Mouse (Mus musculus) common myeloid progenitor, adult 5-6 weeks (primary cell): Measurements from ENCODE around the gene Naf1. TPM values are rescaled to one million over a fixed set of nuclear protein-coding genes. Genes with fewer than 3 reads are reported as not detected.

Source experiments
- ATAC-seq: replicated peaks from 2 replicates; pipeline ENCODE4 v1.8.0; 2016; ENCODE audit warnings: low read depth, mild to moderate bottlenecking, moderate TSS enrichment, inconsistent platforms; ENCODE audit not compliant: poor library complexity, severe bottlenecking
- total RNA-seq: library from RNA; stranded (forward); fragments of 200-1000, 187-1606 nt; gene quantifications from 2 replicates; pipeline ENCODE4 v1.2.3, GENCODE M21; 2017

Naf1 gene
- total RNA-seq: 16.2 and 18.5 TPM in 2 replicates

- peak; percentile 94 for ATAC-seq
Measured at GRCm38 (mm10) chr8:66860023-66860422, at the start of gene Naf1. Gene Naf1, plus strand, starts transcription at chr8:66860217.

- peak; percentile 15; the same call in 1 of the 2 replicates for ATAC-seq
Measured at GRCm38 (mm10) chr8:66860921-66861588, 1.0 kb downstream of the Naf1 start.

GRCm38 (mm10) chr8:66861589-66862500 lies 1.8 kb downstream of the Naf1 start:
- 0 out of 2 replicates have a peak, but pooled peaks have one; percentile 0 for ATAC-seq

GRCm38 (mm10) chr8:66863761-66864160 lies 3.7 kb downstream of the Naf1 start:
- ATAC-seq: no peak

- no peak for ATAC-seq
Measured at GRCm38 (mm10) chr8:66865120-66865519, 5.1 kb downstream of the Naf1 start.

- ATAC-seq: no peak
Measured at GRCm38 (mm10) chr8:66867679-66868078, 7.7 kb downstream of the Naf1 start.

GRCm38 (mm10) chr8:66869211-66869932 lies 9.4 kb downstream of the Naf1 start:
- 0 out of 2 replicates have a peak, but pooled peaks have one; percentile 46 for ATAC-seq

GRCm38 (mm10) chr8:66883866-66884265 lies 23.8 kb downstream of the Naf1 start:
- ATAC-seq: no peak

GRCm38 (mm10) chr8:66891879-66892278 lies 31.9 kb downstream of the Naf1 start:
- ATAC-seq: no peak

- no peak for ATAC-seq
Measured at GRCm38 (mm10) chr8:66905000-66905399, 45.0 kb downstream of the Naf1 start.

GRCm38 (mm10) chr8:66905557-66905956 lies 45.5 kb downstream of the Naf1 start:
- ATAC-seq: no peak

- ATAC-seq: no peak
Measured at GRCm38 (mm10) chr8:66906116-66906515, 46.1 kb downstream of the Naf1 start.

GRCm38 (mm10) chr8:66910684-66911083 lies 50.7 kb downstream of the Naf1 start:
- ATAC-seq: no peak

- ATAC-seq: peak; percentile 81
Measured at GRCm38 (mm10) chr8:66913616-66914536, 53.9 kb downstream of the Naf1 start.

- ATAC-seq: no peak
Measured at GRCm38 (mm10) chr8:66916056-66916455, 56.0 kb downstream of the Naf1 start.

- ATAC-seq: no peak
Measured at GRCm38 (mm10) chr8:66917695-66918467, 57.9 kb downstream of the Naf1 start.

- no peak for ATAC-seq
Measured at GRCm38 (mm10) chr8:66918471-66918870, 58.5 kb downstream of the Naf1 start.

- no peak for ATAC-seq
Measured at GRCm38 (mm10) chr8:66933746-66934145, 73.7 kb downstream of the Naf1 start.

- no peak for ATAC-seq
Measured at GRCm38 (mm10) chr8:66936236-66936635, 76.2 kb downstream of the Naf1 start.
